Mouse (Mus musculus) induced T-regulatory cell, adult 2 months (primary cell): Measurements from ENCODE around the gene Cnga1.
A peak's percentile ranks its signal among the peaks of the same experiment; 100 is the strongest.
"Not testable (repeated sequence)": the region's sequence is repeated elsewhere in the genome, so short reads cannot be mapped to it uniquely, and the experiment has no call there.

Source experiments
- DNase-seq: peaks from one replicate; pipeline ENCODE4 v3.0.0-alpha.2; 2012; ENCODE audit warnings: low read depth

The Cnga1 gene

GRCm38 (mm10) chr5:72640072-72640471 is 4.0 kb downstream of the Cnga1 start:
- no peak for DNase-seq

- no peak for DNase-seq
These were observed 7.5 kb downstream of the Cnga1 start for GRCm38 (mm10) chr5:72636576-72636975.

- peak; percentile 87 for DNase-seq
These were observed 8.0 kb downstream of the Cnga1 start for GRCm38 (mm10) chr5:72636122-72636521.

- DNase-seq, result peak; percentile 94
These were observed 9.2 kb downstream of the Cnga1 start for GRCm38 (mm10) chr5:72634791-72635271.

- no peak for DNase-seq
These were observed 14.0 kb downstream of the Cnga1 start for GRCm38 (mm10) chr5:72630026-72630425.

- DNase-seq, result peak; percentile 55
These were observed 23.1 kb downstream of the Cnga1 start for GRCm38 (mm10) chr5:72621022-72621421.

- DNase-seq, result no peak
These were observed 26.7 kb downstream of the Cnga1 start for GRCm38 (mm10) chr5:72617413-72617812.

- DNase-seq, result no peak
These were observed 40.9 kb downstream of the Cnga1 start for GRCm38 (mm10) chr5:72603138-72603537.

GRCm38 (mm10) chr5:72601006-72601405 is 43.1 kb downstream of the Cnga1 start:
- peak; percentile 69 for DNase-seq

GRCm38 (mm10) chr5:72587192-72587681 is 56.8 kb downstream of the Cnga1 start, which contains the start of gene Gm5868:
Gene Gm5868, minus strand, starts transcription at chr5:72587551.
- DNase-seq, result no peak

- DNase-seq, result not testable (repeated sequence)
These were observed 57.3 kb downstream of the Cnga1 start for GRCm38 (mm10) chr5:72586667-72587191.

GRCm38 (mm10) chr5:72586122-72586521 is 58.0 kb downstream of the Cnga1 start:
- DNase-seq, result peak; percentile 48

- not testable (repeated sequence) for DNase-seq
These were observed 63.1 kb downstream of the Cnga1 start, which contains the start of gene Zar1 for GRCm38 (mm10) chr5:72580970-72581332. Gene Zar1, minus strand, starts transcription at chr5:72581254.

- DNase-seq, result peak; percentile 34
These were observed 63.7 kb downstream of the Cnga1 start for GRCm38 (mm10) chr5:72580088-72580969.

- not testable (repeated sequence) for DNase-seq
These were observed 64.5 kb downstream of the Cnga1 start for GRCm38 (mm10) chr5:72579599-72579998.

GRCm38 (mm10) chr5:72565621-72566020 is 78.5 kb downstream of the Cnga1 start:
- no peak for DNase-seq

GRCm38 (mm10) chr5:72563183-72563582 is 80.9 kb downstream of the Cnga1 start:
- not testable (repeated sequence) for DNase-seq

- DNase-seq, result no peak
These were observed 83.0 kb downstream of the Cnga1 start for GRCm38 (mm10) chr5:72560976-72561628.

- peak; percentile 100 for DNase-seq
These were observed 84.5 kb downstream of the Cnga1 start, which contains the start of gene Nfxl1 for GRCm38 (mm10) chr5:72559544-72560049. Gene Nfxl1, minus strand, starts transcription at chr5:72559684.

GRCm38 (mm10) chr5:72558716-72559526 is 85.2 kb downstream of the Cnga1 start:
- DNase-seq, result no peak

GRCm38 (mm10) chr5:72556245-72556644 is 87.8 kb downstream of the Cnga1 start:
- DNase-seq, result no peak
